In the genomic region with DNA sequence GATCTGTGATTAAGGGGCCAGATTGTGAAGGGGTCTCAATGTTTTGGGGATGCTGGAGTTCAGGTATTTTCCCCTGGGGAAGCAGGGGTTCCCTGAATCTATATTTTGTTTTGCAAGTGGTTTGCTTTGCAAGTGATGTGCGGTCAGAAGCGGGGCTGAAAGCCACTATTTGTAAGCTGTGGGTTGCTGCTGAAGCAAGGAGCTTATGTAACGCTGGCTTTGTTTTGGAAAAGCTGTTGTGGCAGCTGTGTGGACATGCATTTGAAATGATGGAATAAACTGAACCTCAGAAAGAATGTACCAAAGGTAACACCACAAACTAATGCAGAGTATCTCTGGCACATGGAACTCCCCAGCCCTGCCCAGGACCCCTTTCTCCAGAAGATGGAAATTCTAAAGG, we compare ENCODE assay signal across 34 mouse cellular contexts.
DNase-seq lines count a peak whose midpoint lies in the region; ATAC-seq and TF ChIP-seq lines count a peak whose summit lies in the region.
"Had no signal": no experiment of that assay in that cellular context is flagged by ENCODE, and none has a peak within 500 bp of the region (broad histone marks: within the 10 kb centered on the region; RNA-seq: fewer than 3 reads in every experiment).

No protein-coding gene starts in this region.

- peak in 1 of 2 experiments; percentile 43 for DNase-seq in layer of hippocampus, adult 2 months (ENCODE audit: low spot score in 2 of 2)
- no peak for DNase-seq in layer of hippocampus, adult 9-10 months (ENCODE audit: low spot score)
- peak; percentile 11 to 14 for DNase-seq in right cerebral cortex, adult 2 months (ENCODE audit: low spot score in 2 of 2)
- DNase-seq in right cerebral cortex, adult 18-20 months, result no peak
- DNase-seq in forebrain, embryonic 11.5 days (ENCODE audit: low spot score), result no peak
- DNase-seq in T-cell, adult 2 months (ENCODE audit: low spot score), result no peak
- DNase-seq: adrenal gland, adult 2 months; B cell, adult 2 months; cerebellum, adult 11 months; cerebellum, adult 9-10 months; cerebellum, postnatal 36 days; embryo, embryonic 11 days; gastrocnemius, postnatal 10 days; heart, postnatal 36 days; kidney, adult 9 months; kidney, postnatal 10 days; lung, adult 18-20 months; lung, postnatal 14 days; right cerebral cortex, postnatal 14 days; thymus, postnatal 14 days had no signal

- H3K79me2 ChIP-seq in macrophage (ENCODE audit: inconsistent target), result no peaks in the 10 kb centered on the region

- H3K9me3 ChIP-seq in forebrain, embryonic 11.5 days (ENCODE audit: control insufficient read depth, low read length), result no peaks in the 10 kb centered on the region
- H3K9me3 ChIP-seq: embryonic facial prominence, embryonic 12.5 days; heart, embryonic 10.5 days; heart, embryonic 15.5 days; hindbrain, embryonic 13.5 days; limb, embryonic 13.5 days; liver, embryonic 12.5 days; megakaryocyte, embryonic 14.5 days; midbrain, embryonic 12.5 days; neural tube, embryonic 12.5 days had no signal

- no peaks in the 10 kb centered on the region for H3K27me3 ChIP-seq in forebrain, embryonic 11.5 days (ENCODE audit: control insufficient read depth, insufficient read depth, low read length)
- H3K27me3 ChIP-seq: embryonic facial prominence, embryonic 12.5 days; heart, embryonic 15.5 days; hindbrain, embryonic 13.5 days; limb, embryonic 13.5 days; liver, embryonic 12.5 days; megakaryocyte, embryonic 14.5 days; midbrain, embryonic 12.5 days; neural tube, embryonic 12.5 days had no signal

- H3K4me1 ChIP-seq in forebrain, embryonic 11.5 days (replicated peaks; ENCODE audit: control insufficient read depth, insufficient read depth, low read length), result no peaks in the 10 kb centered on the region
- H3K4me1 ChIP-seq: hindbrain, embryonic 13.5 days; limb, embryonic 13.5 days; liver, embryonic 12.5 days; midbrain, embryonic 12.5 days; neural tube, embryonic 12.5 days had no signal

- H3K4me3 ChIP-seq in layer of hippocampus, adult 2 months, result no peak overlapping the region
- H3K4me3 ChIP-seq in macrophage (ENCODE audit: inconsistent target), result no peak overlapping the region
- H3K4me3 ChIP-seq in forebrain, embryonic 11.5 days (ENCODE audit: low read depth, low read length), result no peak overlapping the region
- H3K4me3 ChIP-seq: embryonic facial prominence, embryonic 12.5 days; heart, embryonic 10.5 days; heart, embryonic 15.5 days; hindbrain, embryonic 13.5 days; limb, embryonic 13.5 days; liver, embryonic 12.5 days; midbrain, embryonic 12.5 days; myocyte; neural tube, embryonic 12.5 days had no signal

- ATAC-seq in forebrain, embryonic 11.5 days (replicated peaks; ENCODE audit: low FRiP score), result no peak
- ATAC-seq: activated CD4-positive, CD25-positive, alpha-beta regulatory T cell, adult 4 months; forebrain, embryonic 16.5 days; intestine, embryonic 16.5 days; liver, embryonic 12.5 days had no signal

- peak overlapping the region; percentile 28; the same call in 1 of the 2 replicates for H3K27ac ChIP-seq in layer of hippocampus, adult 2 months
- peak overlapping the region; percentile 95 for H3K27ac ChIP-seq in macrophage
- H3K27ac ChIP-seq in forebrain, embryonic 11.5 days (ENCODE audit: low read depth, low read length), result no peak overlapping the region
- H3K27ac ChIP-seq: embryonic facial prominence, embryonic 12.5 days; heart, embryonic 10.5 days; heart, embryonic 15.5 days; hindbrain, embryonic 13.5 days; limb, embryonic 13.5 days; liver, embryonic 12.5 days; midbrain, embryonic 12.5 days; neural tube, embryonic 12.5 days had no signal

- no peaks in the 10 kb centered on the region for H3K36me3 ChIP-seq in macrophage (ENCODE audit: inconsistent target)
- H3K36me3 ChIP-seq in forebrain, embryonic 11.5 days (ENCODE audit: control insufficient read depth, insufficient read depth, low read length), result no peaks in the 10 kb centered on the region
- H3K36me3 ChIP-seq: embryonic facial prominence, embryonic 12.5 days; heart, embryonic 10.5 days; heart, embryonic 15.5 days; hindbrain, embryonic 13.5 days; limb, embryonic 13.5 days; liver, embryonic 12.5 days; midbrain, embryonic 12.5 days; neural tube, embryonic 12.5 days had no signal

- 43% methylated on average over 3 of the region's 3 CpGs for WGBS in macrophage (ENCODE audit: missing documents)
- WGBS in forebrain, embryonic 11.5 days, result 89% methylated on average over 3 of the region's 3 CpGs

- no peak overlapping the region for H3K9ac ChIP-seq in forebrain, embryonic 11.5 days (ENCODE audit: low read length)
- H3K9ac ChIP-seq: embryonic facial prominence, embryonic 12.5 days; heart, embryonic 15.5 days; hindbrain, embryonic 13.5 days; limb, embryonic 13.5 days; liver, embryonic 12.5 days; midbrain, embryonic 12.5 days; neural tube, embryonic 12.5 days had no signal

- TF ChIP-seq CTCF in layer of hippocampus, adult 2 months (conservative IDR thresholded peaks at IDR 0.05), result no peak

- no peak overlapping the region for H3K4me2 ChIP-seq in forebrain, embryonic 11.5 days (ENCODE audit: low read depth, low read length, severe bottlenecking)
- H3K4me2 ChIP-seq: embryonic facial prominence, embryonic 12.5 days; heart, embryonic 15.5 days; hindbrain, embryonic 13.5 days; limb, embryonic 13.5 days; liver, embryonic 12.5 days; midbrain, embryonic 12.5 days; neural tube, embryonic 12.5 days had no signal

Comparison
In these comparisons a context has a peak if more than half of its experiments do, and no peak if none do; other contexts are left out.
1. DNase-seq: peak in right cerebral cortex, adult 2 months (2 of 2); none in layer of hippocampus, adult 9-10 months (single experiment), right cerebral cortex, adult 18-20 months (single experiment), forebrain, embryonic 11.5 days (single experiment) and T-cell, adult 2 months (single experiment).